Mouse (Mus musculus) midbrain, embryonic 16.5 days (tissue): ENCODE measurements around the gene Krt76. TPM values are rescaled to one million over a fixed set of nuclear protein-coding genes. Genes with fewer than 3 reads are reported as not detected.

Source experiments
- ATAC-seq: fragments of 200-750 bp; cut with Nextera tagmentation; 2 replicates; pipeline ENCODE4 v1.8.0; 2017; ENCODE audit warnings: moderate TSS enrichment
- H3K27ac ChIP-seq: fragments of 300-500 bp; sonication (generic); 2 replicates; pipeline ENCODE4 v1.5.1; 2014; ENCODE audit warnings: mild to moderate bottlenecking, low read length, mixed read lengths
- H3K27me3 ChIP-seq: fragments of 300-500 bp; sonication (generic); 2 replicates; pipeline ENCODE4 v1.6.1; 2014; ENCODE audit warnings: low read depth, low read length, mixed read lengths; ENCODE audit not compliant: control insufficient read depth, insufficient read depth
- H3K36me3 ChIP-seq: fragments of 300-500 bp; sonication (generic); 2 replicates; pipeline ENCODE4 v1.6.1; 2014; ENCODE audit warnings: mild to moderate bottlenecking, low read length, moderate library complexity, mixed read lengths; ENCODE audit not compliant: control insufficient read depth, insufficient read depth
- H3K4me1 ChIP-seq: fragments of 300-500 bp; sonication (generic); 2 replicates; pipeline ENCODE4 v1.6.1; 2014; ENCODE audit warnings: mild to moderate bottlenecking, low read length, mixed read lengths; ENCODE audit not compliant: control insufficient read depth, insufficient read depth
- H3K4me2 ChIP-seq: fragments of 300-500 bp; sonication (generic); 2 replicates; pipeline ENCODE4 v1.6.1; 2014; ENCODE audit warnings: mild to moderate bottlenecking, low read length, mixed read lengths
- H3K4me3 ChIP-seq: fragments of 300-500 bp; sonication (generic); 2 replicates; pipeline ENCODE4 v1.5.1; 2014; ENCODE audit warnings: low read depth, mild to moderate bottlenecking, low read length, moderate library complexity, mixed read lengths
- H3K9ac ChIP-seq: fragments of 300-500 bp; sonication (generic); 2 replicates; pipeline ENCODE4 v1.6.1; 2014; ENCODE audit warnings: low read depth, low read length, mixed read lengths
- H3K9me3 ChIP-seq: fragments of 300-500 bp; sonication (generic); replicated peaks from 2 replicates; pipeline ENCODE4 v1.6.1; 2014; ENCODE audit warnings: mild to moderate bottlenecking, low read length, mixed read lengths; ENCODE audit not compliant: control insufficient read depth, poor library complexity, severe bottlenecking
- WGBS: fragments of 180-500 bp; shearing (Covaris S2); extraction: QIAGEN DNeasy Blood & Tissue Kit; methylation state at CpG from one replicate; pipeline ENCODE4 v1.1.7; 2014; 5-methylcytosine and 5-hydroxymethylcytosine counted together
- polyA plus RNA-seq: library from polyadenylated mRNA; unstranded; fragments of >200 nt; fragmentation: Nextera tagmentation; extraction: Ambion mirVana; gene quantifications from 2 replicates; pipeline ENCODE4 v1.2.1, GENCODE M21; 2015

Gene Krt76
- 0.13 TPM in 1 of 2 replicates, not detected in the other for polyA plus RNA-seq

GRCm38 (mm10) chr15:101892820-101893219, at the start of gene Krt76:
TSS of gene Krt76 (minus strand) at chr15:101892920.
- H3K9ac ChIP-seq, result no peak within 1 kb of the TSS
- H3K27me3 ChIP-seq, result no peaks in the 10 kb centered on the region
- no peak for ATAC-seq
- H3K4me3 ChIP-seq, result no peak within 1 kb of the TSS
- WGBS, result 47% methylated on average over 4 of the region's 4 CpGs
- H3K4me1 ChIP-seq, result no peaks in the 10 kb centered on the region
- H3K27ac ChIP-seq, result no peak within 1 kb of the TSS
- H3K9me3 ChIP-seq, result no peaks in the 10 kb centered on the region
- H3K4me2 ChIP-seq, result no peak within 1 kb of the TSS
- H3K36me3 ChIP-seq, result no peaks in the 10 kb centered on the region

- 77% methylated on average over 8 of the region's 8 CpGs for WGBS
- Histone ChIP-seq H3K9ac (no peak overlapping the region), H3K27me3 (no peaks in the 10 kb centered on the region), H3K4me2 (no peak overlapping the region), H3K4me1 (no peaks in the 10 kb centered on the region), H3K4me3 (no peak overlapping the region), H3K27ac (no peak overlapping the region), H3K36me3 (no peaks in the 10 kb centered on the region), H3K9me3 (no peaks in the 10 kb centered on the region)
- no peak for ATAC-seq
These were observed 49.2 kb upstream of the Krt76 start for GRCm38 (mm10) chr15:101941948-101942347.

GRCm38 (mm10) chr15:101940274-101940829, 47.6 kb upstream of the Krt76 start, which contains the start of gene Krt79:
TSS of gene Krt79 (minus strand) at chr15:101940324.
- no peak for ATAC-seq
- 62% methylated on average over 6 of the region's 6 CpGs for WGBS
- H3K4me1 ChIP-seq, result no peaks in the 10 kb centered on the region
- H3K4me3 ChIP-seq, result no peak within 1 kb of the TSS
- no peak within 1 kb of the TSS for H3K4me2 ChIP-seq
- no peak within 1 kb of the TSS for H3K9ac ChIP-seq
- no peak within 1 kb of the TSS for H3K27ac ChIP-seq
- no peaks in the 10 kb centered on the region for H3K27me3 ChIP-seq
- H3K36me3 ChIP-seq, result no peaks in the 10 kb centered on the region
- H3K9me3 ChIP-seq, result no peaks in the 10 kb centered on the region

- H3K9ac ChIP-seq, result no peak overlapping the region
- no peak overlapping the region for H3K27ac ChIP-seq
- no peak for ATAC-seq
- WGBS, result 84% methylated on average over 9 of the region's 9 CpGs
- H3K27me3 ChIP-seq, result no peaks in the 10 kb centered on the region
- H3K9me3 ChIP-seq, result no peaks in the 10 kb centered on the region
- no peaks in the 10 kb centered on the region for H3K4me1 ChIP-seq
- no peaks in the 10 kb centered on the region for H3K36me3 ChIP-seq
- no peak overlapping the region for H3K4me2 ChIP-seq
- H3K4me3 ChIP-seq, result no peak overlapping the region
These were observed 46.0 kb upstream of the Krt76 start for GRCm38 (mm10) chr15:101938600-101939308.

GRCm38 (mm10) chr15:101933024-101933423, 40.3 kb upstream of the Krt76 start:
- WGBS, result 87% methylated on average over 6 of the region's 6 CpGs
- Histone ChIP-seq H3K4me2 (no peak overlapping the region), H3K27me3 (peaks cover 3% of the 10 kb centered on the region; the same call in 1 of the 2 replicates)

GRCm38 (mm10) chr15:101929666-101930065, 36.9 kb upstream of the Krt76 start:
- Histone ChIP-seq H3K27ac (no peak overlapping the region), H3K4me1 (peaks cover 4% of the 10 kb centered on the region; the same call in 1 of the 2 replicates), H3K9me3 (no peaks in the 10 kb centered on the region), H3K9ac (no peak overlapping the region), H3K4me2 (peak overlapping the region; percentile 41), H3K4me3 (no peak overlapping the region), H3K36me3 (no peaks in the 10 kb centered on the region), H3K27me3 (peaks cover 3% of the 10 kb centered on the region; the same call in 1 of the 2 replicates)
- WGBS, result 8% methylated on average over 17 of the region's 17 CpGs
- ATAC-seq, result no peak

More at GRCm38 (mm10) chr15:101933024-101933423, 40.3 kb upstream of the Krt76 start:
- no peaks in the 10 kb centered on the region for H3K9me3 ChIP-seq
- no peak for ATAC-seq
- no peak overlapping the region for H3K4me3 ChIP-seq
- no peaks in the 10 kb centered on the region for H3K36me3 ChIP-seq
- no peak overlapping the region for H3K9ac ChIP-seq
- no peak overlapping the region for H3K27ac ChIP-seq
- H3K4me1 ChIP-seq, result peaks cover 4% of the 10 kb centered on the region; the same call in 1 of the 2 replicates

- Histone ChIP-seq H3K9ac (no peak overlapping the region), H3K4me2 (no peak overlapping the region), H3K4me1 (peaks cover 4% of the 10 kb centered on the region; the same call in 1 of the 2 replicates), H3K27ac (no peak overlapping the region), H3K9me3 (no peaks in the 10 kb centered on the region), H3K4me3 (no peak overlapping the region), H3K36me3 (no peaks in the 10 kb centered on the region), H3K27me3 (peaks cover 3% of the 10 kb centered on the region; the same call in 1 of the 2 replicates)
- no peak for ATAC-seq
- WGBS, result 26% methylated on average over 9 of the region's 9 CpGs
These were observed 36.4 kb upstream of the Krt76 start for GRCm38 (mm10) chr15:101929087-101929486.

- 55% methylated on average over 12 of the region's 12 CpGs for WGBS
- Histone ChIP-seq H3K27me3 (peaks cover 3% of the 10 kb centered on the region; the same call in 1 of the 2 replicates), H3K4me3 (no peak overlapping the region), H3K4me2 (no peak overlapping the region), H3K27ac (no peak overlapping the region), H3K9ac (no peak overlapping the region), H3K36me3 (no peaks in the 10 kb centered on the region), H3K9me3 (no peaks in the 10 kb centered on the region), H3K4me1 (peaks cover 4% of the 10 kb centered on the region; the same call in 1 of the 2 replicates)
- no peak for ATAC-seq
These were observed 34.8 kb upstream of the Krt76 start for GRCm38 (mm10) chr15:101927340-101928080.
